Mouse (Mus musculus) lung, postnatal 0 days (tissue): ENCODE measurements around the gene Spata19.

Source experiments
- CTCF ChIP-seq: IDR thresholded peaks from 2 replicates; pipeline ENCODE4 v1.5.1; 2016; ENCODE audit warnings: antibody characterized with exemption, mild to moderate bottlenecking
- EP300 ChIP-seq: IDR thresholded peaks from 2 replicates; pipeline ENCODE4 v1.6.1; 2016; ENCODE audit warnings: antibody characterized with exemption, mild to moderate bottlenecking, control low read depth

DNA sequence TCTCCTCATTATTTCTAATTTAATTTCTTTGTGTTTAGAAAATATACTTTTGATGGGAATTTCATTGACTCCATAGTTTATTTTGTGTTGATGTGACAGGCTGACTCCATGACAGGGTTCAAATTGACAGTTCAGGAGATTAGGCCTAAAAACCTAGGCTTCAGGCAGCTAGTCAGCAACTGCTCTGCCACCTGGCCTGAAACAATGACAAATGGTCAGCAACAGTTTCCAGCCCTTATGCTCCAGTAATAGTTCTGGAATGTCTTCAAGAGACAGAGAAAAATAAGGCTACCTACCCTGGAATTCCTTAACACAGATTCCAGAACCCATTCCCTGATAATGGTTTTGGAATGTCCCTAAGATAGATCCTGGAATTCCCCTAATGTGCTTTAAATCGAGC lies 20.9 kb upstream of the Spata19 start:
- no peak for TF ChIP-seq EP300
- TF ChIP-seq CTCF: no peak
